Mouse (Mus musculus) heart, embryonic 10.5 days (tissue): ENCODE measurements at regions not wholly inside any gene's neighbourhood (a gene's known extent, or its start where the extent isn't known, plus 50 kb on each side); places are given as distances from the start of the nearest gene placed in this dataset.
A peak's percentile ranks its signal among the peaks of the same experiment; 100 is the strongest.

Source experiments
- DNase-seq: peaks from one replicate; pipeline ENCODE4 v3.0.0-alpha.2; 2017; ENCODE audit warnings: low spot score
- H3K27ac ChIP-seq: fragments of 300-500 bp; sonication (generic); 2 replicates; pipeline ENCODE4 v1.5.1; 2016; ENCODE audit warnings: mild to moderate bottlenecking
- H3K27me3 ChIP-seq: fragments of 300-500 bp; sonication (generic); 2 replicates; pipeline ENCODE4 v1.6.1; 2016; ENCODE audit warnings: mild to moderate bottlenecking; ENCODE audit not compliant: poor library complexity, insufficient read depth, severe bottlenecking
- H3K36me3 ChIP-seq: fragments of 300-500 bp; sonication (generic); 2 replicates; pipeline ENCODE4 v1.6.1; 2016; ENCODE audit warnings: mild to moderate bottlenecking, moderate library complexity
- H3K4me1 ChIP-seq: fragments of 300-500 bp; sonication (generic); 2 replicates; pipeline ENCODE4 v1.6.1; 2016; ENCODE audit warnings: mild to moderate bottlenecking
- H3K4me3 ChIP-seq: fragments of 300-500 bp; sonication (generic); 2 replicates; pipeline ENCODE4 v1.5.1; 2016; ENCODE audit warnings: mild to moderate bottlenecking, moderate library complexity
- H3K9me3 ChIP-seq: fragments of 300-500 bp; sonication (generic); 2 replicates; pipeline ENCODE4 v1.6.1; 2016; ENCODE audit warnings: mild to moderate bottlenecking, moderate library complexity
- WGBS: fragments of 180-500 bp; shearing (Covaris S2); methylation state at CpG from one replicate; pipeline ENCODE4 v1.1.7; 2016; 5-methylcytosine and 5-hydroxymethylcytosine counted together

DNA sequence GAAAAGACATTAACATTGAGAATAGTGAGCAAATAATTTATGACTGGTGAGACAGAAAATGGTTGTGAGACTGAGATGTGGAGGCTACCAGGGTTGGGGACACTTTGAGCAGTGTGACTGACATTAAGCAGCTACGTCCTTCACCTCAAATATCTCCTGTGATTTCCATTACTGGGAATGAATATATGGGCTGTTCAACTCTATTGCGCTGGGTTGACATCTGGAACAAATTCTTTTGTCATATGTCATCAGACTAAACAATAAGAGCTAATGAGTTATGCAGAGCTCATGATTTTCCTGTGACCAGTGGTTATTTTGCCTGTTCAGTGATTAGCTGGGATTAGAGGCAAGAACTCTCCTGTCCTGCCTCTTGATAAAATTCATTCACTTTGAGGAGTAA lies 593.9 kb upstream of the Castor2 start:
- no peak overlapping the region for H3K4me3 ChIP-seq
- WGBS, result 57% methylated on average over 2 of the region's 2 CpGs
- H3K9me3 ChIP-seq, result no peaks in the 10 kb centered on the region
- no peaks in the 10 kb centered on the region for H3K27me3 ChIP-seq
- no peaks in the 10 kb centered on the region for H3K4me1 ChIP-seq
- no peak overlapping the region for H3K27ac ChIP-seq
- DNase-seq, result no peak
- no peaks in the 10 kb centered on the region for H3K36me3 ChIP-seq

DNA sequence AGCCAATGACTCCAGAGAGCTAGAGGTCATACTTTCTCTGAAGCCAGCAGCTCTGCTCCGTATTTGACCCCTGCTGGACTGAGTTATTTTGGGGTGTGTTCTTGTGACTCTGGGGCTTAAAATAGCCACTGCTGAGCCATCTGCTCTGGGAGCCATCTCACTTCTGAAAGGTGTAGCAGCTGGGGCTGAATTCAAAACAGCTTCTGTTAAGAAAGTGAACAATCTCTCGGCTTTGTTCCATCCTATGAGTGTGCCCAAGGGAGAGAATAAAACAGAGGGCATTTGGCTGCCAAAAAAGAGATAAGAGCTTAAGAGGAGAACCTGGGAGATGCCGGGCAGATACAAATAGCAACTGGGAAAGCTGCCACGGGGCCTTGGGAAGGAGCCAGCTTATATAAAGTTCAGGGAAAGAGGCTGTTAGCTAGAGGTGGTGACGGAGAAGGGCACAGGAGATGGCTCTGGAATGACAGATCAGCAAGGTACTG lies 611.7 kb upstream of the Castor2 start:
- Histone ChIP-seq H3K27ac (peak overlapping the region; percentile 89), H3K36me3 (no peaks in the 10 kb centered on the region), H3K4me3 (0 out of 2 replicates have a peak overlapping the region, but pooled peaks have one; percentile 6), H3K9me3 (no peaks in the 10 kb centered on the region), H3K4me1 (peaks cover 18% of the 10 kb centered on the region), H3K27me3 (no peaks in the 10 kb centered on the region)
- WGBS, result 15% methylated on average over 5 of the region's 5 CpGs
- DNase-seq, result peak; percentile 79

DNA sequence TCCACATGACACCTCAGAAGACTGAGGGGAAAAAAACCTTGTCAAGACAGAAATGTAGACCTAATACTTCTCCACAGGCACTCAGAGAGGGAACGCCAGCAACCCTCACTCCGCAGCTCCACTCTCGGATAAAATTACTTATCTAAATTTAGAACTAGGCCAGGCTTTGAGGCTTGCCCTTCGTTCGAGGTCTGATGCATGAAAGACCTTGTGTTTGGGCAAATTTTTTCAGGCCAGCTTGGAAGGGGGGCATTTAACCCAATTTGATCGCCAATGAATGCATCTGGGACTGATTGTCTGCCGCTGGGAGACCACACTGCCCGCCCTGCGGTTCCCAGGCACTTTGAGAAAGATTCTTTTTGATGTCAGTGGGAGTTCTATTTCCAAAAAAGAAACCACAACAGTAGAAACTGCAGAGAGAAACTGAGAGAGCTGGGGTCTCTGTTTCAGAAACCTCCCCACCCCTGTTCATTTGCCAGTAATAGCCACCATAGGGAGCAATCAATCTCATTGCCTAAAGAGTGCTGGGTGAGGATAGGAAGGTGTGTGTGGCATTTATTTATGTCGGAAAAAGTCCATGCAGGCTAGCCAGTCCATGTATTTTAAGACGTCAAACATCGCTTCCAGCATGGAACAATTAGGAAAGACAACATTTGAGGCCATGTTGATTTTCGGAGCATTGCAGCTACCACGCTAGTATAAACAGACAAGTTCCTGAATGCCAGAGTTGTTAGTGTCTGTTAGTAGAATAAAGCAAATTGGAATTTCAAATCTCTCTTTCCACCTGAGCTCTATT lies 617.0 kb upstream of the Castor2 start:
- Histone ChIP-seq H3K4me1 (peaks cover 18% of the 10 kb centered on the region), H3K4me3 (no peak overlapping the region), H3K36me3 (no peaks in the 10 kb centered on the region), H3K9me3 (no peaks in the 10 kb centered on the region), H3K27ac (peak overlapping the region; percentile 83), H3K27me3 (no peaks in the 10 kb centered on the region)
- WGBS, result 51% methylated on average over 14 of the region's 14 CpGs
- DNase-seq, result no peak

DNA sequence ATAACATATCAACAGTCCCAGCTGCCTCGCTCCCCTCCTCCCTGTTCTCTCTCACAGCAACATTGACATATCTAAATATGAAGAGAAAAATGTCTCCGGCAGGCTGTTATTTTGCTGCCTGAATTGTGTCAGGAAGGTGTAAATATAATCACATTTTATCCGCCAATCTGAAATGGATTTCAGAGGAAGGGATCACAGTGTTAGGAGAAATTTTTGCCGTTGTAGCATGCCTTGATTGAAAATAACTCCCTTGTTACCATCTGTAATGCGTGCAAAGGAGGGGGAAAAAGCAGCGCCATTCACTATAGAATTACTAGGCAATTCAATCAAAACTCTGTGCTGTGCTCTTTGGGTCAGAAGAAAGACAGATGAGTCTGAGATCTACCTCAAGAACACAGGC lies 620.3 kb upstream of the Castor2 start:
- 85% methylated on average over 6 of the region's 6 CpGs for whole genome bisulfite sequencing
- H3K4me1 ChIP-seq, result peaks cover 17% of the 10 kb centered on the region
- H3K27me3 ChIP-seq, result no peaks in the 10 kb centered on the region
- H3K9me3 ChIP-seq, result no peaks in the 10 kb centered on the region
- no peak for DNase-seq
- H3K36me3 ChIP-seq, result no peaks in the 10 kb centered on the region
- no peak overlapping the region for H3K4me3 ChIP-seq
- no peak overlapping the region for H3K27ac ChIP-seq

DNA sequence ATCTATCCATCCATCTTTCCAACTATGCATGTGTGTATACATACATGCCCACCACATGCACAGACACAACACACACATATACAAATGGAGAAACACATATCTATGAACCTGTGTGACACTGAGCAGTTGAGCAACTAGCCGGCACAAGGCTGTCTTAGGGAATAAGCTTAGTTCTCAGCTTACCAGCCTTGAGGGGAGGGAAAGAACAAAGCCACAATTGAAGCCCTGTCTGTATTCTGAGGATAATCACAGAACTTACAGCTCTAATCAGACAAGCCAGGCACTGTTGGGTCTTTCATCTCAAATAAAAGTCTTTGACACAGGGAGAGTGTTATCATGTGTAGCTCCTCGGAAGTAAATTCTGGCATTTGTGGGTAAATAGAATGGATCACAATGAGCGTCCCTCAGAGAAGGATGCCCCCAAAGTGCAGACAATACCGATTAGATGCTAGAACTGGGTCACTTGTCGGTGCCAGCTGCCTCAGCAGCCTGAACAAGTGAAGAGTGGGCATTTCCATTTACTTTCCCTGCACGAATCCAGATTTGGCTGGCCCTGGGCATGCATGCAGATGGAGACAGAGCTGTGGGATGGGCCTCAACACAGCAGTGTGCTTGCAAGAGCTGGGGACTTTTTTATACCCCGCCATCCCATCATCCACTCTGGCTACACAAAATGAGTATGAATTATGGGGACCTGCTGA lies 646.0 kb upstream of the Castor2 start:
- no peak overlapping the region for H3K4me3 ChIP-seq
- no peaks in the 10 kb centered on the region for H3K27me3 ChIP-seq
- H3K4me1 ChIP-seq, result no peaks in the 10 kb centered on the region
- no peaks in the 10 kb centered on the region for H3K36me3 ChIP-seq
- no peak overlapping the region for H3K27ac ChIP-seq
- 66% methylated on average over 7 of the region's 7 CpGs for WGBS
- no peaks in the 10 kb centered on the region for H3K9me3 ChIP-seq
- DNase-seq, result no peak

DNA sequence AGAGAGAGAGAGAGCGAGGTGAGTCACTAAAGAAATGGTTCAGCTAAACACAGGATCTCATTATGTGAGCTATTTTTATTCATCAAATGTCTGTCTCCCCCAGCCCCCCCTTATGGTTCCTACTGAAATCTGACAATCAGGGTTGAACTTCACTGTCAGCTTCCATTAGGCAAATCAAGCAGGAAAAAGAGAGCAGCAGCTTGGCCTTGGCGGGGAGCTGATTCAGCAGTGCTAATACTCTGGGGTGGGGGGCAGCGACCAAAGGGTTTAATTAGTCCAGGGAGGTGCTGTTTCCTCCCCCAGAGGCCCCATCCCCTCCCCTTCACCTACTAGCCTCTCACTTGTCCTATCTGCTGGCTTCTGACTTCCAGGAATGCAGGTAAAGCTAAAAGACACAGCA lies 649.6 kb upstream of the Castor2 start:
- Histone ChIP-seq H3K27me3 (no peaks in the 10 kb centered on the region), H3K9me3 (no peaks in the 10 kb centered on the region), H3K4me3 (no peak overlapping the region), H3K27ac (no peak overlapping the region), H3K4me1 (no peaks in the 10 kb centered on the region), H3K36me3 (no peaks in the 10 kb centered on the region)
- DNase-seq, result no peak
- 79% methylated on average over 3 of the region's 3 CpGs for WGBS

DNA sequence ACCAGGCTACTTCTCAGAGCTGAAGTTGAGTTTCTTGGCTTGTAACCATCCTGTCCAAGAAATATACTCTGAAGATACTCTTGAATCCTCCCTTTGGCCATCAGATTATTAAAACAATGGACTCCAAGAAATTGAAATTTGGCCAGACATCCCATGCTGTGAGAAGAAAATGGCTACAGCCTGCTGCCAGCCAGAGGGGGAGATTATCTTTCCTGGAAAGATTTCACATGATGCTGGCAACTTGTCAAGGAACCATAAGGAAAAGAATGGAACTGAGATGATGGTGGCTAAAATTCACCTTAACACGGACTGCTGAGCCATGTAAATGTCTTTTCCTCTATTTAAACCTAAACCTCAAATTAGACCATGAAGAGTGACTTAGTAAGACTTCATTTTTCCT lies 698.7 kb upstream of the Castor2 start:
- Histone ChIP-seq H3K4me3 (no peak overlapping the region), H3K27me3 (no peaks in the 10 kb centered on the region), H3K9me3 (no peaks in the 10 kb centered on the region), H3K27ac (no peak overlapping the region), H3K36me3 (no peaks in the 10 kb centered on the region), H3K4me1 (no peaks in the 10 kb centered on the region)
- 58% methylated on average over 1 of the region's 1 CpGs for WGBS
- DNase-seq, result no peak

DNA sequence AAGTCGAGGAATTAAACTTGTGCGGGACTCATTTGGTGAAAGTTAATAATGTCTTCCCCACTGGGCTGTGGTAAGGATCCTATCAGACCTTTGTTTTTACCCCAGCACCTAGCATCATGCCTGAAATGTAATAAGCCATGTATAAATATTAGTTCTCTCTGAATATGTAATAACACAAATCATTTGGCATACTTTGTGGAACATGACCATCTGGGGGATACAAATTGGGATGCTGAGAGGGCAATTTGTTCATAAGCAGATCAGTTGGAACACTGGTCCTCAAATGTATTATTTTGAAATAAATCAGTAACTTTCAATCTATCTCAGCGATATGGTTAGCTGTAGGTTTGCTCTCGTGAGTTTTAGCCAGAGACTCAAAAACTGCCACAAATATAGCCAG lies 709.6 kb upstream of the Castor2 start:
- DNase-seq, result no peak
- Histone ChIP-seq H3K4me3 (no peak overlapping the region), H3K27ac (no peak overlapping the region), H3K36me3 (no peaks in the 10 kb centered on the region), H3K4me1 (peaks cover 14% of the 10 kb centered on the region), H3K27me3 (peaks cover 23% of the 10 kb centered on the region), H3K9me3 (no peaks in the 10 kb centered on the region)
- 80% methylated on average over 4 of the region's 4 CpGs for WGBS

DNA sequence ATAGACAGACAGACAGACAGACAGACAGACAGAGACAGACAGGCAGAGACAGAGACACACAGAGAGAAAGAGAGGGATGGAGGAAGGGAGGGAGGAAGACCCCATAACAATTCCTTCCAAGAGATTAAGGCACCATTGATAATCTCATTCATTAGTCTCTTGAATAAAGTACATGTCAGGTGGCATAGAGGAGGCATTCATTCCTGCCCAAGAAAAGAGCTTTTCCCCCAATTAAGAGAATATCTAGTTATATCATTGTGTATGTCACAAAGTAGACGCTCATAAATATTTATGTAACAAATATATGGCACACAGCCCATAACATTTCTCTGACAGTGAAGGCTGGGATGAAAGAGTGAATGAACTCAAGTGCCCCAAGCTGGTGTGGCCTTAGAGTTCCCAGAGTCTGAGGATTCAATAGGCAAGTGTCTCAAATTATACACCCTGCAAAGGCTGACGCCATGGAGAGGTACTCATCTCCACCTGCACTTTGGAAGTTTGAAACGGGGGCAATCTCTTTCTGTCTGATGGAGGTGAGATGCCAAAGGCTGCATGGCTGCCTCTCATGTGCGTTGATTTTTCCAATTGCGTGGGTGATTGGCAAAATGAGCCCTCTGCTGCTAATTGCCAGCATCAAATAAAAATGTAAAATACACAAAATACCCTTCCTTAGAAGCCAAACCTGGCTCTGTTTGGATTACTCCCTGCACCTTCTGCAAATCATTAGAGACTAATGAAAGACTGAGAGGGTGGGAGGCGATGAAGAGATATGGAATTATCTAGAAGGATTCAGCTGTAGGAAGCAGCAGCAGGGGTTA lies 710.3 kb upstream of the Castor2 start:
- H3K36me3 ChIP-seq, result no peaks in the 10 kb centered on the region
- WGBS, result 79% methylated on average over 6 of the region's 6 CpGs

DNA sequence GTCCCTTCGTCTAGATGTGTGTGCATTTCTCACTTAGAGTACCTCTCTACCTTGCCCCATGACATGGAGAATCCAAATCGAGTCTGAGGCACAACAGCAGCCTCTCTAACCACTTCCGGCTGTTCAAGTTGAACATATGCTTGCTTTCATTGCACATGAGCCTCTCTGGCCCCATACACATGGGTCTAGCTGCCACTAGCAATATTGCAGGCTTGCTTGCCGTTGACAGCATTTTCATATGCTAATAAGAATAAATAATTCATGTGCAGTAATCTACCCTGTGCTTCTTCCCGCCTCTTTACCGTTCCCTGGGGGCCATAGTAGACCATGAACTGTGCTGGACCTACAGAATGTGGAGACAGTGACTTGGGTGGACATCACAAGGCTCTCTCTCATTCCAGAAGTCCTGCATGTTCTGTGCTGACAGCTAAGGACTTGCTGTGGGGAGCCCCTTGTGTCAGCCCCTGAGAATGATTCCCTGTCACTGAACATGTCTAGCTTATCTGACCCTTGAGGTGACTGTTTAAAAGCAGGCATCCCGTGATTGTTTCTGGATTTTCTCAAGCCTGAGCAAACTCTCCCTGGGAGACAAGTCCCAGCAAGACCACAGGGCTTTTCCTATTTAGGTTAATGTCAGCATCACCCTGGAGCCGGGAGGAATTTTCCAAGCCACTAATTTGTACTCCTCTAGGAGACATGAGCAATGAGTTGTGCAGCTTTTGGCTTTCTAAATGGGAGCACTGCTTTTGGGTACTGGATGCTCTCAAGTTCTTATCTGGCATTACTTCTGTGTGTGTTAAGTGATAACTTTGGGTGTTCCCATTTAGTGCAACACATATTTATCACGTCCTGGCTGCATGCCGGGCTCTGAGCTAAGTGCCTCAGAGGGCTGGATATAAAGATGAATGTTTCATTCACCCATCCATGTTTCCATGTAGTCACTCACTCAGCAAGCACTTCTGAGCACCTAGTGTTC lies 713.8 kb upstream of the Castor2 start:
- H3K36me3 ChIP-seq, result no peaks in the 10 kb centered on the region
- WGBS, result 43% methylated on average over 10 of the region's 10 CpGs
- DNase-seq, result peak; percentile 90
- H3K27me3 ChIP-seq, result peaks cover 48% of the 10 kb centered on the region
- no peak overlapping the region for H3K27ac ChIP-seq
- H3K4me3 ChIP-seq, result no peak overlapping the region
- peaks cover 16% of the 10 kb centered on the region for H3K4me1 ChIP-seq
- H3K9me3 ChIP-seq, result no peaks in the 10 kb centered on the region

More for the DNA sequence above, 710.3 kb upstream of the Castor2 start:
- H3K27me3 ChIP-seq, result peaks cover 25% of the 10 kb centered on the region
- no peak overlapping the region for H3K27ac ChIP-seq
- peaks cover 16% of the 10 kb centered on the region for H3K4me1 ChIP-seq
- no peak overlapping the region for H3K4me3 ChIP-seq
- no peaks in the 10 kb centered on the region for H3K9me3 ChIP-seq
- DNase-seq, result no peak

DNA sequence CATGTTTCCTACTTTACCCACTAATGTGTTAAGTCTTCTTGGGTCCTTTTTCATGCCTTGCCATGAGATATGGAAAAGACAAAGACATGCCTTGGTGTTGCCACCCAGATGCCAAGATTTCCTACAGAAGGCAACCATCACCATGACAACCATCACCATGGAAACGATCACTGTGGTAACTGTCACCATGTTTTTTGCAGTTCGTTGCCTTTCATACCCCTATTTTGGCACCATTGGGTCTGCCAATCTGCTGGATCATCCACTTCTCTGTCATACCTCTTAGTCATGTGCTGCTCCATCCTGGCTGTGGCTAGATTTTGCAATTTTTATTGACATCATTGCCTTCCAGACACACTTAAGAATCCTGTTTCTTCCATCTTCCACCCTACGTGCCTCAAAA lies 733.7 kb upstream of the Castor2 start:
- H3K27me3 ChIP-seq, result no peaks in the 10 kb centered on the region
- H3K4me1 ChIP-seq, result no peaks in the 10 kb centered on the region
- H3K9me3 ChIP-seq, result no peaks in the 10 kb centered on the region
- no peak overlapping the region for H3K4me3 ChIP-seq
- no peak for DNase-seq
- H3K36me3 ChIP-seq, result no peaks in the 10 kb centered on the region
- 86% methylated on average over 3 of the region's 3 CpGs for WGBS
- H3K27ac ChIP-seq, result no peak overlapping the region

DNA sequence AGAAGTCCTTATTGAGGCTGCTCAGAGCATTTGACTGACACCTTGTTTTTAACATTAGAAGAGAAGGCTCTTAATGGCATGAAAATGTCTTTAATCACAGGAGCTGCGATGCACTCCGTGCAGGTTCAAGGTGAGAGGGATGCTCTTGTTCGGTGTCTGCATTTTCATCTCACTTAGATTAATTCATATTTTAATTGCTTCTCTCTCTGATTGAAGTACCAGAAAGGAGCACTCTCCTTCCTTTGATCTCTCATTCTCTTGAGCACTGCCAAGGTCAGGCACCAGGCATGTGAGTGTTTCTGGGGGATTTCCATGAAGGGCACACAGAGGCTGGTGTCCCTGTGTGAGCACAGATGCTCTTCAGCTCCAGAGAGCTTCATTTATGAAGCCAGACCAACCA lies 752.0 kb upstream of the Castor2 start:
- DNase-seq, result no peak
- WGBS, result 88% methylated on average over 3 of the region's 3 CpGs
- Histone ChIP-seq H3K36me3 (no peaks in the 10 kb centered on the region), H3K27ac (no peak overlapping the region), H3K27me3 (no peaks in the 10 kb centered on the region), H3K4me1 (no peaks in the 10 kb centered on the region), H3K9me3 (no peaks in the 10 kb centered on the region), H3K4me3 (no peak overlapping the region)
